Mouse (Mus musculus): Measurements from ENCODE around the gene Tspan13. TPM values are rescaled to one million over a fixed set of nuclear protein-coding genes. Genes with fewer than 3 reads are reported as not detected.

The Tspan13 gene
- polyA plus RNA-seq (2016; fragmentation: Nextera tagmentation; extraction: Ambion mirVana), result 198 and 207 TPM in 2 replicates

DNA sequence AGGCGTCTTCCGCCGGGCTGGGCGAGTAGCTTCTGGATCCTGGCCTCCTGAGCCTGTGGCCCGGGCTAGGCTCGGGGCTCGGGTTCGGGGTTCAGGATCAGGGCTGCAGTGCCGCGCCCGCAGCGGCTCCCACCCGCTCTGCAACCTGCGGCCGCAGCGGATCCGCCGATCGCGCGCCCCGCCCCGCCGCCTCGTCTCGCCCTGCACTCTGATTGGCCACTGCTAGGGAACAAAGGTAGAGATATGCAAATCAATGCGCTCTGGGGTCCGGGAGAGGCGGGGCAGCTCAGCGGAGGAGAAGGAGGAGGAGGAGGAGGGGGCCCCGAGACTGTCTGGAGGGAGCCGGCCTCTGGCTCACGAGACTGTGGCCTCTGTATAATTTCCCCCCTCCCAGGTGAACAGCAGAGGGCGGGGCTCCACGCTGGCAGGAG lies at the start of gene Tspan13:
Gene Tspan13 (minus strand): TSS at position 153 of the 431 bp plus-strand sequence.
- peaks cover 4% of the 10 kb centered on the region; the same call in 1 of the 2 replicates for H3K36me3 ChIP-seq
- peak within 1 kb of the TSS; percentile 98 for H3K27ac ChIP-seq (replicated peaks)
- WGBS, result under 1% methylated on average over 35 of the region's 35 CpGs
- H3K9me3 ChIP-seq (replicated peaks), result no peaks in the 10 kb centered on the region
- H3K4me1 ChIP-seq, result peaks cover 20% of the 10 kb centered on the region
- no peaks in the 10 kb centered on the region for H3K27me3 ChIP-seq (ENCODE audit: low read depth, poor library complexity, severe bottlenecking)
- H3K4me3 ChIP-seq, result peak within 1 kb of the TSS; percentile 97
- peak; percentile 94 for DNase-seq (ENCODE audit: low spot score)

DNA sequence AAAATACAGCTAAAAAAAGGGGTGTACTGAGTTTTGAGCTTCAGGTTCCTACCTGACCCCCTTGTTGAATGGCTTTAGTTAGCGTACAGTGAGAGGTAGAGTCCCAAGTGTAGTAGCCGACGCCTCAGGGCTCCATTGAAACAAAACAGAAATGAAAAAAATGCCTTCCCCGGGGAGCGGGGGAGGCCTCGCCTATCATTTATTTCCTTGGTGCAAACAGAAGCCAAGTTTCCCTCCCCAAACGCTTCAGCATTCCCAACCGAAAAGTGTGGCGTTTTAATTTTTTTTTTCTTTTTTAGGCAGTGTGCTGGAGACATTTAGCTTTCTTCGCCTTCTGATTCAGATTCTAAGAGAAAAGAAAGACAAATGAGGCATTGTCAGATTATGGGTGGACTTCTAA lies 49.7 kb upstream of the Tspan13 start:
- no peaks in the 10 kb centered on the region for H3K4me1 ChIP-seq
- WGBS, result 95% methylated on average over 10 of the region's 10 CpGs
- H3K9me3 ChIP-seq (replicated peaks), result no peaks in the 10 kb centered on the region
- peaks cover 67% of the 10 kb centered on the region for H3K36me3 ChIP-seq
- no peak for DNase-seq (ENCODE audit: low spot score)
- H3K27me3 ChIP-seq (ENCODE audit: low read depth, poor library complexity, severe bottlenecking), result no peaks in the 10 kb centered on the region
- no peak overlapping the region for H3K4me3 ChIP-seq
- no peak overlapping the region for H3K27ac ChIP-seq (replicated peaks)

DNA sequence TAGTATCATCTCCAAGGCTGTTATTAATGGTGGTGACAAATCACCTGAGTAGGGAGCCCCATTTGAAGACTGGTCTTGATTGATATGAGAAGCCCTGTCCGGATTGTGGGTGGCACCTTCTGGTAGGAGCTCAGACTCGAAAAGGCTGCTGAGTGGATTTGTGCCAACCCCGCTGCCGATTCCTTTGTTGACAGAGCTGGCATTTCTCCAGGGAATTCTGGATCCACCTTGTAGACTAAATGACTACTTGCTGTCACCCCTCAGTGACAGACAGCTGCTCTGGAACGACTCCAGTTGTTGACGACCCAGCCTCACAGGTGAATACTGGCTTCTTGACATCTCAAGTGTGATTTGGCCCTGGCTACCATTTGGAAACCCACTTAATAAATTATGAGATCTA lies 46.9 kb upstream of the Tspan13 start:
- no peaks in the 10 kb centered on the region for H3K27me3 ChIP-seq (ENCODE audit: low read depth, poor library complexity, severe bottlenecking)
- no peak overlapping the region for H3K27ac ChIP-seq (replicated peaks)
- no peaks in the 10 kb centered on the region for H3K9me3 ChIP-seq (replicated peaks)
- no peaks in the 10 kb centered on the region for H3K4me1 ChIP-seq
- no peak for DNase-seq (ENCODE audit: low spot score)
- 92% methylated on average over 6 of the region's 6 CpGs for WGBS
- peaks cover 40% of the 10 kb centered on the region for H3K36me3 ChIP-seq
- no peak overlapping the region for H3K4me3 ChIP-seq

DNA sequence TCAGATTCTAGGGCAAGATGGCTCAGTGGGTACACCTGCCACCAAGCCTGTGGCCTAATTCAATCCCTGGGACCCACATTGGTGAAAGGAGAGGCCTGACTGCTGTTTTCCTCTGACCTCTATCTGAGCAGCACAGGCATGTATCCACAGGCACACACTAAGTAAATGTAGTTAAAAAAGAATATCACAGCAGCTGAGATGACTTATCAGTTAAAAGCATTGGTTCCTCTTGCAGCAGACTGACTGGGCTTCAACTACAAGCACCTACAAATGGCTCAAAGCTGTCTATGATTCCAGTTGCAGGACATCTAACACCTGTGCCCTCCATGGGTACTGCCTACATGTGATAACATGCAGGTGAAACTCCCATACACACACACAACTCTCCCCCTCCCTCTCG lies 46.5 kb upstream of the Tspan13 start:
- no peak overlapping the region for H3K27ac ChIP-seq (replicated peaks)
- DNase-seq (ENCODE audit: low spot score), result no peak
- H3K36me3 ChIP-seq, result peaks cover 36% of the 10 kb centered on the region

DNA sequence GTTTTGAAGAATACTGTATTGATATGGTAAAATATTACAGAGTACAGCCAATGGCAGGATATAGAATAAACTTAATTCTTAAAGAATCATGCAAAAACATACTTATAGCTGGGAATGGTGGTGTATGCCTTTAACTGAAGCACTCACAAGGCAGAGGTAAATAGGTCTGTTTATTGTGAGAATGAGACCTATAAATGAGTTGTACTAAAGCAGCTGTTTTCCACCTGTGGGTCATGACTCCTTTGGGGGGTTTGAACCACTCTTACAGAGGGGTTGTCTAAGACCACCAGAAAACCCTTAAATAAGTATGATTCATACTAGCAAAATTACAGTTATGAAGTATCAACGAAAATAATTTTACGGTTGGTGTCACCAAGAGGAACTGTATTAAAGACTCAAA lies 43.1 kb upstream of the Tspan13 start:
- no peak for DNase-seq (ENCODE audit: low spot score)
- Histone ChIP-seq H3K36me3 (peaks cover 3% of the 10 kb centered on the region; the same call in 1 of the 2 replicates), H3K9me3 (replicated peaks) (no peaks in the 10 kb centered on the region), H3K4me3 (no peak overlapping the region), H3K27ac (replicated peaks) (no peak overlapping the region), H3K4me1 (no peaks in the 10 kb centered on the region), H3K27me3 (ENCODE audit: low read depth, poor library complexity, severe bottlenecking) (no peaks in the 10 kb centered on the region)
- WGBS, result 90% methylated on average over 2 of the region's 2 CpGs

More for the DNA sequence above, 46.5 kb upstream of the Tspan13 start:
- 84% methylated on average over 1 of the region's 1 CpGs for WGBS
- H3K9me3 ChIP-seq (replicated peaks), result no peaks in the 10 kb centered on the region
- no peaks in the 10 kb centered on the region for H3K27me3 ChIP-seq (ENCODE audit: low read depth, poor library complexity, severe bottlenecking)
- no peaks in the 10 kb centered on the region for H3K4me1 ChIP-seq
- H3K4me3 ChIP-seq, result no peak overlapping the region

DNA sequence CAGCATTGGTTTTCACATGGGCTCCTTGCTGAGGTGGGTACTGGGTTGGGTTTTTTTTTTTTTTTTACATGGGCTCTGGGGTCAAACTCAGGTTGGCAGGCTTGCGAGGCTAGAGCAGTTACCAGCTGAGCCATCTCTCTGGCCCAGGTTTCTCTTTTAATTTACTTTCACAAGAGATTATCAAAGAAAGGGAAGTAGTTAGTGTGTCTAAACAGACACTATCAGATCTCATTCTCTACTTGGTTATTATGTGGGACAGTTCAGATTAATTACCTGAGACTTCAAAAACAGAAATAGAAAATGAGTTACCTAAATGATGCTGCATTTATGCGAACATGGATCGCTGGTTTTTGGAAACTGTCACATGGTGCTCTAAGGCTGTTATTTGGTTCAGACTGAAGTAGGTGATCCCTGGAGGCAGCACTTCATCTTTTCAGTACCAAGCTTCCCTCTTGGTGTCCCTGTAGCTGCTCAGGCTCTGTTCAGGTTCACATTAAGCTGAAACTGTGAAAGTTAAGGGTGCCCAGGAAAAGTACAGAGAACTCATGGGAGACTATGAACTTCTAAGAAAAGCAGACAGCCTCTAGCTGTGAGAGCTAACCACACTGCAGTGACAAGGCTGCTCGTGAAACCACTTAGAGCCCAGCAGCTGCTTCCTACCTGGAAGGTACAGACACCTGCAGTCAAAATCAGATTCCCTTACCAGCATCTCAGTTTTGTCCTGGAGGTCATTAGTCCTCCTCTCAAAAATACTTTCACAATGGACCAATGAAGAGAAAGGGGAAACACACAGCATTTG lies 36.0 kb upstream of the Tspan13 start:
- peaks cover 2% of the 10 kb centered on the region; the same call in 1 of the 2 replicates for H3K4me1 ChIP-seq
- no peak overlapping the region for H3K27ac ChIP-seq (replicated peaks)
- 81% methylated on average over 4 of the region's 4 CpGs for WGBS
- no peaks in the 10 kb centered on the region for H3K27me3 ChIP-seq (ENCODE audit: low read depth, poor library complexity, severe bottlenecking)
- no peaks in the 10 kb centered on the region for H3K36me3 ChIP-seq
- no peak overlapping the region for H3K4me3 ChIP-seq
- no peak for DNase-seq (ENCODE audit: low spot score)
- H3K9me3 ChIP-seq (replicated peaks), result no peaks in the 10 kb centered on the region

DNA sequence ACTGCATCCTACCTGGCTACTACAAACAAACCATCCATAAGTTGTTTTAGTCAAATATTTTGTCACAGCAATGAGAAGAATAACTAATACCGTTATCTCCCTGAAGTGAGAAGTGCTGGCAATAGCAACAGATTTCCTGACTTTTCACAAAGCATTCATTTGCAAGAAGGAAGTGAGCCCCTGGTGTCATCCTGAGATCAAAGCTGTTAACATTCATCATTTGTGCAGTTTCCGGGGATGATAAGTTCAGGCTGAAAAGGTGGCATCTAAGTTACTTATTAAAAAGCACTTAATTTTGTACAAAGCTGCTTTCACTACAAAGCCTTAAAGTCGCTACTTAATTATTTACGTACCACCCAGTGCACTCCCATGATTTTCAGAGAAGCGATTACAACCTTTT lies 30.6 kb upstream of the Tspan13 start:
- no peak overlapping the region for H3K27ac ChIP-seq (replicated peaks)
- no peak for DNase-seq (ENCODE audit: low spot score)
- H3K9me3 ChIP-seq (replicated peaks), result no peaks in the 10 kb centered on the region
- peaks cover 7% of the 10 kb centered on the region; the same call in 1 of the 2 replicates for H3K4me1 ChIP-seq
- 24% methylated on average over 5 of the region's 5 CpGs for WGBS
- H3K4me3 ChIP-seq, result no peak overlapping the region
- H3K27me3 ChIP-seq (ENCODE audit: low read depth, poor library complexity, severe bottlenecking), result no peaks in the 10 kb centered on the region
- H3K36me3 ChIP-seq, result no peaks in the 10 kb centered on the region

DNA sequence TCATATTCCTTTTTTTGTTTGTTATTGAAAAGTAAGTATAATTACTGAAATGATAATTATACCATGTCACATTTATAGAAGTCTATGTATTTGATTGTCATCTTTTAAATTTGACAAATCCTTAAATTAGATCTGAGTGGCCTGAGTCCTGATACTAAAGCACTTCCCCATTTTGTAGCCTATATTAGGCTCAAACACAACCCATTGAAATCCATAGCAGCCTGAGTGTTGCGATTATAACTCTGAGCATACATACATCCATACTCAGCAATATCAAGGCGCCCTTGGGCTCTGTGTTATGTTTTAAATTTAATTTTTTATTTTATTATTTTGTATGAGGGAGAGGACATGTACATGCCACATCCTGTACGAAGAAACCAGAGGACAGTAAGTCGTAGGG lies 27.9 kb upstream of the Tspan13 start:
- WGBS, result 90% methylated on average over 4 of the region's 4 CpGs
- no peak for DNase-seq (ENCODE audit: low spot score)
- H3K27ac ChIP-seq (replicated peaks), result no peak overlapping the region
- no peaks in the 10 kb centered on the region for H3K9me3 ChIP-seq (replicated peaks)
- H3K27me3 ChIP-seq (ENCODE audit: low read depth, poor library complexity, severe bottlenecking), result no peaks in the 10 kb centered on the region
- H3K4me1 ChIP-seq, result peaks cover 7% of the 10 kb centered on the region; the same call in 1 of the 2 replicates
- no peaks in the 10 kb centered on the region for H3K36me3 ChIP-seq
- no peak overlapping the region for H3K4me3 ChIP-seq

DNA sequence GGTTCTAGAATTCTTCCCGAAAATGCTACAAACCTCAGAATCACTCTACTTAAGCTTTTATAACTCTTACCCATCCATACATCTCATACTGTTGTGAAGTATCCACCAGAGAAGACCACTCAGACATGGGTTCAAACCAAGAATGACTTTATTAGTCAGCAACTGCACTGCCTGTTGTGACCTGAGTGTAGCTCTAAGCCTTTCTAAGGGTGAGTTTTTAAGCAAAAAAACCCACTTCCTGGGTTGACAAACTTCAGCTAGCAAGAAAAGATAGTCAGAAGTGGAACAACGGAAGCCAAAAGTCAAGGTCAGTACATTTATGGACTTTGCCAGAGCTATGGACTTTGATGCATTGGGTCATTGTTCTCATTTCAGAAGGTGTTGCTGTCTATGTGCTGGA lies 25.2 kb upstream of the Tspan13 start:
- no peaks in the 10 kb centered on the region for H3K27me3 ChIP-seq (ENCODE audit: low read depth, poor library complexity, severe bottlenecking)
- no peak overlapping the region for H3K27ac ChIP-seq (replicated peaks)
- no peak for DNase-seq (ENCODE audit: low spot score)
- H3K36me3 ChIP-seq, result no peaks in the 10 kb centered on the region
- H3K4me3 ChIP-seq, result no peak overlapping the region
- 94% methylated on average over 2 of the region's 2 CpGs for WGBS
- H3K9me3 ChIP-seq (replicated peaks), result peaks cover 4% of the 10 kb centered on the region; the same call in 1 of the 2 replicates
- H3K4me1 ChIP-seq, result no peaks in the 10 kb centered on the region

DNA sequence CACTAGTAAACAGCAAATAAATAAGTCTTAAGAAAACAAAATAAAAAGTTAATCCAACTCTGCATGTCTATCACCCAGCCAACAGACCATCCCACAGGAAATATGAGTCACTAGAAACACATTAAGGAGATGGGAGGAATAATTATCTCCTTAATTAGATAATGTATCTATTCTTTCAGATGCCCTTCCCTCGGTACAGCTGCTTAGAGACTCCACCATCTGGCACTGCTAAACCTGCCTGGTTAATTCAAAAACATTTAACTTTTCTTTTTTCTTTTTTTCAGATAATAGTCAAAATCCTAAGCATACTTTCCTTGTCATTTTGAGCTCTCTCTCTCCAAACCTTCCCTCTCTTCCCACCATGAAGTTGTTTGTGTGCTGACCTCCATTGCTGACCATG lies 23.6 kb upstream of the Tspan13 start:
- Histone ChIP-seq H3K27ac (replicated peaks) (no peak overlapping the region), H3K4me3 (no peak overlapping the region), H3K27me3 (ENCODE audit: low read depth, poor library complexity, severe bottlenecking) (no peaks in the 10 kb centered on the region), H3K36me3 (no peaks in the 10 kb centered on the region), H3K4me1 (no peaks in the 10 kb centered on the region), H3K9me3 (replicated peaks) (peaks cover 4% of the 10 kb centered on the region; the same call in 1 of the 2 replicates)
- no peak for DNase-seq (ENCODE audit: low spot score)
- 75% methylated on average over 1 of the region's 1 CpGs for WGBS

DNA sequence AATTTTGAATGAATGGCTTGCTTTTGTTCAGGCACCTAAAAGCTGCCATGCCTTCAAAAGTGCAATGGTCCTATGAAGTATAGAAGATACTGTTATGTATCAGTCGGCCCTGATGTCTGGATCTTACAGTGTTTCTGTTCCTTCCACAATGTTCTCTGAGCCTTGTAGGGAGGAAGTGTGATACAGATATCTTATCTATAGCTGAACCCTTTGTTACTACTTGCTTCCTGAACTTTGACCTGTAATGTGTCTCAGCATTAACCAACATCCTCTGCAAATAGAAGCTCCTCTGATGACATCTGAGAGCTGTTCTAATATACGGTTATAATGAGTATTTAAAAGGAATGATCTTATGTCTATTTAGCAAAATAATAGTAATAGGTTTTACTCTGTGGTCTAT lies 15.4 kb upstream of the Tspan13 start:
- Histone ChIP-seq H3K27ac (replicated peaks) (no peak overlapping the region), H3K4me3 (no peak overlapping the region), H3K27me3 (ENCODE audit: low read depth, poor library complexity, severe bottlenecking) (no peaks in the 10 kb centered on the region), H3K4me1 (no peaks in the 10 kb centered on the region), H3K9me3 (replicated peaks) (no peaks in the 10 kb centered on the region), H3K36me3 (no peaks in the 10 kb centered on the region)
- no peak for DNase-seq (ENCODE audit: low spot score)
- WGBS, result 85% methylated on average over 2 of the region's 2 CpGs

DNA sequence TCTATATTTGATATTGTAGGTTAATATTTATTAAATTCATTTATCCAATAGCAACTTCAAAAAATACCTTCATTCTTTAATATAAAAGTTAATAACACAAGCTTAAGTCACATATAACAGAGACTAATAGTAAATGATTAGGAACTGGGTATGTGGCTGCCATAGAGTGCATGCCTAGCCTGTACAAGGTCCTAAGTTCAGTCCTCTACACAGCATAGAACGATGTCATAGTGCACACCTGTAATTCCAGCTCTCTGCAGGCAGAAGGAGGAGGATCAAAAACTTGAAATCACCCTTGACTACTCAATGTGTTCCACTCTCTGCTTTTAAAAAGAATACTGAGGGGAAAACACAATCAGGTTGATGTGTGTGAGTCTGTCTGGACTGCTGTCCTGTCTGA lies 8.0 kb upstream of the Tspan13 start:
- 78% methylated on average over 1 of the region's 1 CpGs for WGBS
- Histone ChIP-seq H3K9me3 (replicated peaks) (no peaks in the 10 kb centered on the region), H3K4me3 (no peak overlapping the region), H3K27me3 (ENCODE audit: low read depth, poor library complexity, severe bottlenecking) (no peaks in the 10 kb centered on the region), H3K4me1 (no peaks in the 10 kb centered on the region), H3K36me3 (no peaks in the 10 kb centered on the region), H3K27ac (replicated peaks) (no peak overlapping the region)
- no peak for DNase-seq (ENCODE audit: low spot score)

DNA sequence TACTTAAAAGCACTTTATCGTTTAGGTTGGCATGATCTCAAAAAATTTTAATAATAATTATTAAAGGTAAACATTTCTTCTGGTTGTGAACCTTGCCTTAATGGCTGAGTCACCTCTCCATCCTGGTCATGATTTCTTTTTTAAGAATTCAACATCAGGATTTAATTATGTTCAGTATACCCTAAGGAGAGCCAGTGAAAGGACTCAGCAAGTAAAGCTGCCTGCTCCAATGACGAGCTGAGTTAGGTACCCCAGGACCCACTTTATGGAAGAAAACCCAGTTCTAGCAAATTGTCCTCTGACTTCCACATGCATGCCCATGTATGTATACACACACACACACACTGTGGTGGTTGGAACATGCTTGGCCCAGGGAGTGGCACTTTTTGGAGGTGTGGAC lies 5.3 kb upstream of the Tspan13 start:
- Histone ChIP-seq H3K27me3 (ENCODE audit: low read depth, poor library complexity, severe bottlenecking) (no peaks in the 10 kb centered on the region), H3K4me3 (no peak overlapping the region), H3K27ac (replicated peaks) (no peak overlapping the region), H3K4me1 (no peaks in the 10 kb centered on the region), H3K36me3 (no peaks in the 10 kb centered on the region), H3K9me3 (replicated peaks) (no peaks in the 10 kb centered on the region)
- no peak for DNase-seq (ENCODE audit: low spot score)
- 82% methylated on average over 2 of the region's 2 CpGs for whole genome bisulfite sequencing

Data from midbrain, embryonic 10.5 days (tissue).